In genomic region chr7:112108757-112109156, GRCm38 (mm10) we compare ENCODE assay signal across 19 mouse cellular contexts. TPM values are rescaled to one million over a fixed set of nuclear protein-coding genes. Genes with fewer than 3 reads are reported as not detected.
"Had no signal": no experiment of that assay in that cellular context is flagged by ENCODE, and none has a peak within 500 bp of the region (broad histone marks: within the 10 kb centered on the region; RNA-seq: fewer than 3 reads in every experiment).

No protein-coding gene starts in this region.

- H3K4me3 ChIP-seq: limb, embryonic 10.5 days; limb, embryonic 13.5 days; megakaryocyte, embryonic 14.5 days; neural tube, embryonic 12.5 days; neural tube, embryonic 15.5 days had no signal

- H3K4me2 ChIP-seq: limb, embryonic 13.5 days; lung, embryonic 14.5 days; midbrain, embryonic 11.5 days; neural tube, embryonic 12.5 days; neural tube, embryonic 15.5 days had no signal

- H3K4me1 ChIP-seq: limb, embryonic 10.5 days; limb, embryonic 13.5 days; neural tube, embryonic 12.5 days; neural tube, embryonic 15.5 days had no signal

- DNase-seq: kidney, adult 18-20 months; kidney, adult 9 months; kidney, postnatal 14 days; lung, embryonic 14.5 days; midbrain, embryonic 14.5 days; right cerebral cortex, adult 18-20 months; right cerebral cortex, postnatal 25 days; thymus, adult 18-20 months; thymus, postnatal 36 days had no signal

- H3K27ac ChIP-seq: limb, embryonic 10.5 days; limb, embryonic 13.5 days; macrophage; neural tube, embryonic 12.5 days; neural tube, embryonic 15.5 days had no signal

- H3K9me3 ChIP-seq: limb, embryonic 10.5 days; limb, embryonic 13.5 days; megakaryocyte, embryonic 14.5 days; neural tube, embryonic 12.5 days; neural tube, embryonic 15.5 days had no signal

- H3K9ac ChIP-seq: limb, embryonic 13.5 days; lung, embryonic 14.5 days; neural tube, embryonic 12.5 days; neural tube, embryonic 15.5 days had no signal

- H3K27me3 ChIP-seq: limb, embryonic 13.5 days; megakaryocyte, embryonic 14.5 days; neural tube, embryonic 12.5 days; neural tube, embryonic 15.5 days had no signal

- ATAC-seq: inflammation-experienced regulatory T-cells, adult 6 months; intestine, embryonic 16.5 days; lung, postnatal 0 days had no signal

RNA-seq across cellular contexts. Expression of gene Dkk3, which starts 50.1 kb away (rescaled TPM):
- polyA plus RNA-seq: macrophage had no signal
